Mouse (Mus musculus) olfactory bulb, adult 2 months (tissue): ENCODE results near the gene Tmem72.

Source experiments
- CTCF ChIP-seq: fragments of 200-500 bp; IDR thresholded peaks from 2 replicates; pipeline ENCODE4 v1.5.1; 2012; ENCODE audit warnings: low read depth, mild to moderate bottlenecking, low read length, moderate library complexity; ENCODE audit not compliant: insufficient read depth
- POLR2A ChIP-seq: fragments of 200-500 bp; IDR thresholded peaks from 2 replicates; pipeline ENCODE4 v1.6.1; 2012; ENCODE audit warnings: mild to moderate bottlenecking, low read depth, low read length, moderate library complexity; ENCODE audit not compliant: insufficient read depth

- TF ChIP-seq POLR2A, result no peak
- no peak for TF ChIP-seq CTCF
Observed at GRCm38 (mm10) chr6:116638871-116639270, 77.8 kb downstream of the Tmem72 start.
